In the genomic region with DNA sequence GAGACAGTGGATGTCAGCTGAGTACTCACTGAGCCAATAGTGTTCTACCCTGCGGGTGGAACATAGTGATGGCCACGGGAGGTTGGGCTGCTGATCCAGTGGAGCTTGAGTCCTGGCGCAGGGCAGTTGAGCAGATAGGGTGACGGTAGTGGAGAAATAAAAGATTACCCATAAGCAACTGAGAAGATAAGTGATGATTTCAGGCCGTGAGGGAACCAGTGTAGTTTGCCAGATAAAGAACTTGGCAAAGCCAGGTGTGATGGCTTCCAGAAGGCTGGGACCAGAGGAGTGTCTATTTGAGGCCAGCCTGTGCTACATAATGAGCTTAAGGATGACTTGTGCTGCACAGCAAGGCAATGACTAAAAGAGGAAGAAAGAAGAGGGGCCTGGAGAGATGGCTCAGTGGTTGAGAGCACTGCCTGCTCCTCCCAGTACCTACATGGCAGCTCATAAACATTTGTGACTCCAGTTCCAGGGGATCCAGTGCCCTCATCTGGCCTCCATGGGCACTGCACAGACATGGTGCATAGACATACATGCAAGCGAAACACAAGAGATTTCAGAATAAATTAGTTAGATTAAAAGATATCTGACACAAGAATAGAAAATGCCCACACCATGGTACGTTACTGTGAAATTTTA, we compare ENCODE assay signal across 8 mouse cellular contexts. TPM values are rescaled to one million over a fixed set of nuclear protein-coding genes. Genes with fewer than 3 reads are reported as not detected.
DNase-seq lines count a peak whose midpoint lies in the region; ATAC-seq and TF ChIP-seq lines count a peak whose summit lies in the region.

No protein-coding gene starts in this region.

- no peaks in the 10 kb centered on the region for H3K9me3 ChIP-seq in heart, embryonic 12.5 days (replicated peaks)
- no peaks in the 10 kb centered on the region for H3K9me3 ChIP-seq in CH12.LX (replicated peaks; ENCODE audit: low read length)
- no peaks in the 10 kb centered on the region for H3K9me3 ChIP-seq in stomach, embryonic 15.5 days

- no peak overlapping the region for H3K27ac ChIP-seq in heart, embryonic 12.5 days (ENCODE audit: poor library complexity, severe bottlenecking)
- no peak overlapping the region for H3K27ac ChIP-seq in CH12.LX (ENCODE audit: insufficient read depth, low read depth)
- no peak overlapping the region for H3K27ac ChIP-seq in stomach, embryonic 15.5 days

- TF ChIP-seq EP300 in CH12.LX (IDR thresholded peaks at IDR 0.05; ENCODE audit: low read length), result no peak

- dilution Hi-C loops in CH12.LX (cut with MboI; ENCODE audit: extremely low pct_ligation_motif_present, extremely low pct_unique_long_range_greater_than_20kb, low sequenced_read_pairs), result no loop called here

- peak; percentile 26 to 84; a peak in 2 of 4 replicates for TF ChIP-seq CTCF in CH12.LX (conservative IDR thresholded peaks at IDR 0.05 in 1 of 2, IDR thresholded peaks at IDR 0.05 in 1 of 2; ENCODE audit: low read depth in 2 of 2, low read length in 2 of 2)
- peak; percentile 67; the same call in 1 of the 2 replicates for TF ChIP-seq CTCF in brain, embryonic 14.5 days (IDR thresholded peaks at IDR 0.05; ENCODE audit: borderline replicate concordance, extremely low read depth, insufficient read depth, insufficient read length)

- H3K4me2 ChIP-seq in heart, embryonic 12.5 days, result no peak overlapping the region
- no peak overlapping the region for H3K4me2 ChIP-seq in CH12.LX (ENCODE audit: insufficient read depth, low read depth, poor library complexity, severe bottlenecking)
- no peak overlapping the region for H3K4me2 ChIP-seq in stomach, embryonic 15.5 days

- DNase-seq in heart, adult 11 months, result no peak
- peak; percentile 67 for DNase-seq in CH12.LX (ENCODE audit: extremely low read depth)
- DNase-seq in brain, embryonic 14.5 days (ENCODE audit: low read depth), result peak; percentile 73
- DNase-seq in forelimb bud, embryonic 11.5 days (ENCODE audit: low read depth, low spot score), result peak; percentile 9
- peak; percentile 66 to 72 for DNase-seq in kidney, postnatal 4 days
- DNase-seq in lung, postnatal 10 days, result peak; percentile 61

- 78% methylated on average over 7 of the region's 7 CpGs for WGBS in heart, embryonic 12.5 days
- 79% methylated on average over 7 of the region's 7 CpGs for WGBS in stomach, embryonic 15.5 days

- TF ChIP-seq POLR2A in CH12.LX (IDR thresholded peaks at IDR 0.05; ENCODE audit: low read depth, low read length), result no peak
- no peak for TF ChIP-seq POLR2A in brain, embryonic 14.5 days (IDR thresholded peaks at IDR 0.05; ENCODE audit: borderline replicate concordance, extremely low read depth, insufficient read depth, insufficient read length, poor library complexity, severe bottlenecking)

- ATAC-seq in heart, embryonic 12.5 days (ENCODE audit: insufficient number of reproducible peaks, low FRiP score), result peak; percentile 55; the same call in 1 of the 2 replicates
- peak; percentile 53; the same call in 1 of the 2 replicates for ATAC-seq in stomach, embryonic 15.5 days (ENCODE audit: insufficient read depth, low FRiP score, low read depth)

- H3K4me3 ChIP-seq in heart, embryonic 12.5 days, result no peak overlapping the region
- no peak overlapping the region for H3K4me3 ChIP-seq in CH12.LX (replicated peaks in 1 of 3; ENCODE audit: low read depth in 2 of 3, low read length in 2 of 3, poor library complexity in 1 of 3)
- H3K4me3 ChIP-seq in stomach, embryonic 15.5 days (replicated peaks), result no peak overlapping the region

- in situ Hi-C loops in CH12.LX (cut with MboI; ENCODE audit: low pct_ligation_motif_present, low pct_unique_long_range_greater_than_20kb, low sequenced_read_pairs), result loop anchor here (5.0 kb wide), 1 partner anchor 40 kb away; no protein-coding TSS in a partner anchor

- no peaks in the 10 kb centered on the region for H3K79me2 ChIP-seq in CH12.LX (replicated peaks; ENCODE audit: control insufficient read depth, extremely low read depth, insufficient read depth, poor library complexity, severe bottlenecking)

- no peaks in the 10 kb centered on the region for H3K27me3 ChIP-seq in heart, embryonic 12.5 days (replicated peaks)
- no peaks in the 10 kb centered on the region for H3K27me3 ChIP-seq in CH12.LX (replicated peaks)
- no peaks in the 10 kb centered on the region for H3K27me3 ChIP-seq in stomach, embryonic 15.5 days (replicated peaks)

- TF ChIP-seq RAD21 in CH12.LX (IDR thresholded peaks at IDR 0.05; ENCODE audit: low read depth, low read length), result peak; percentile 82

- H3K4me1 ChIP-seq in heart, embryonic 12.5 days (replicated peaks), result peaks cover 17% of the 10 kb centered on the region
- peaks cover 0 to 21% of the 10 kb centered on the region in 2 experiments; a peak in 2 of 4 replicates for H3K4me1 ChIP-seq in CH12.LX (ENCODE audit: control insufficient read depth in 1 of 2, insufficient read depth in 2 of 2)
- no peaks in the 10 kb centered on the region for H3K4me1 ChIP-seq in stomach, embryonic 15.5 days

- H3K36me3 ChIP-seq in heart, embryonic 12.5 days, result peaks cover 65% of the 10 kb centered on the region
- H3K36me3 ChIP-seq in CH12.LX (replicated peaks in 1 of 2; ENCODE audit: control insufficient read depth in 1 of 2, insufficient read depth in 1 of 2, low read length in 1 of 2), result peaks cover 15 to 69% of the 10 kb centered on the region in 2 experiments
- peaks cover 19% of the 10 kb centered on the region for H3K36me3 ChIP-seq in stomach, embryonic 15.5 days

- H3K9ac ChIP-seq in heart, embryonic 12.5 days, result no peak overlapping the region
- no peak overlapping the region for H3K9ac ChIP-seq in CH12.LX (ENCODE audit: insufficient read depth, low read depth)
- H3K9ac ChIP-seq in stomach, embryonic 15.5 days, result no peak overlapping the region

TF ChIP-seq in CH12.LX, 34 proteins besides CTCF, POLR2A, EP300 and RAD21:
- peak; percentile 88 for TF ChIP-seq SMC3 (IDR thresholded peaks at IDR 0.05; ENCODE audit: low read depth, low read length)
- peak; percentile 16; the same call in 1 of the 2 replicates for TF ChIP-seq ZC3H11A (IDR thresholded peaks at IDR 0.05; ENCODE audit: low read depth, low read length)
- TF ChIP-seq ZKSCAN1 (IDR thresholded peaks at IDR 0.05; ENCODE audit: borderline replicate concordance, low read depth, low read length), result no peak

RNA-seq across cellular contexts. Expression of a gene that starts 46.8 kb away (rescaled TPM):
- 5.1 and 6.8 TPM in 2 replicates for polyA plus RNA-seq in heart, embryonic 12.5 days (2016; fragmentation: Nextera tagmentation; extraction: Ambion mirVana)
- total RNA-seq in CH12.LX (2012; rRNA removed) (6.8 and 7.8 TPM in 2 replicates), CH12.LX (2014; rRNA removed) (0.89 and 2.1 TPM in 2 replicates)
- 4.3 and 6.0 TPM in 2 replicates for polyA plus RNA-seq in CH12.LX (2012; ENCODE audit: insufficient read length, low read depth)
- polyA plus RNA-seq in brain, embryonic 14.5 days (2012; rRNA removed), result 60.2 and 75.7 TPM in 2 replicates
- 4.8 and 5.6 TPM in 2 replicates for polyA plus RNA-seq in stomach, embryonic 15.5 days (2015; fragmentation: Nextera tagmentation; extraction: Ambion mirVana)
